ENCODE assay signal across 7 mouse cellular contexts in the genomic region with DNA sequence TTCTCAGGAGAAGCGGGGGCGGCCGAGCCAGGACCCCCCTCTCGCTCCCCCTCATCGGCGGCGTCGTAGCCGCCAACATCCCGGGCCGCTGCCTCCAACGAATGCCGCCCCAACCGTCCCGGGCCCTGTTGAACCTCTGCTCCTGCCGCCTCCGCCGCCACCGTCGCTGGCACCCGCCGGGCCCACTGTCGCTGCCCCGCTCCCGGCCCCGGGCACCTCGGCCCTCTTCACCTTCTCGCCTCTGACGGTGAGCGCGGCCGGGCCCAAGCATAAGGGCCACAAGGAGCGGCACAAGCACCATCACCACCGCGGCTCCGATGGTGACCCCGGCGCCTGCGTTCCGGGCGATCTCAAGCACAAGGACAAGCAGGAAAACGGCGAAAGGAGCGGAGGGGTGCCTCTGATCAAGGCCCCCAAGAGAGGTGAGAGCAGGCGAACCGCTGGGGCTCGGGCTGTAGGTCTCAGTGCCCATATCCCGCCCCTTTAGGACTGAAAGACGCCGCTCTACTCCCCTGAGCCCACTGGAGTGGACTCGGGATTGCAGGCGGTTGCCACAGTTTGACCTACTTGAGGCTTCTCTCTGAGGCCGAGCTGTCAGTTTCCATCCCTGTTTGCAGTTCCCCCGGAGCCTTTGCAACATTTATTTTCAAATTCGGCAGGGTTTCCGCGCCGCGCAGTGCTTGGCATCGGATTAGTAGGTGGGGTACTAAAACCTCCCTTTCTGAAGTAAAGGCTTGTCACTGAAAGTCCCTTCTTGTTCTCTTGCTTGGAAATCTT. TPM values are rescaled to one million over a fixed set of nuclear protein-coding genes. Genes with fewer than 3 reads are reported as not detected.
DNase-seq lines count a peak whose midpoint lies in the region; ATAC-seq lines count a peak whose summit lies in the region.

No protein-coding gene starts in this region.

- H3K4me3 ChIP-seq in embryonic facial prominence, embryonic 15.5 days (replicated peaks), result peak overlapping the region; percentile 96
- peak overlapping the region; percentile 99 for H3K4me3 ChIP-seq in heart, embryonic 14.5 days (ENCODE audit: control insufficient read depth in 1 of 2, insufficient read depth in 1 of 2, low read depth in 1 of 2, low read length in 2 of 2)
- peak overlapping the region; percentile 92 for H3K4me3 ChIP-seq in lung, embryonic 15.5 days

- peak overlapping the region; percentile 75 for H3K4me2 ChIP-seq in embryonic facial prominence, embryonic 15.5 days (replicated peaks)
- peak overlapping the region; percentile 71 for H3K4me2 ChIP-seq in heart, embryonic 14.5 days (ENCODE audit: low read length)
- H3K4me2 ChIP-seq in lung, embryonic 15.5 days, result peak overlapping the region; percentile 67

- peak; percentile 44 for DNase-seq in ES-CJ7 (ENCODE audit: low read depth, low spot score)
- peak; percentile 34 for DNase-seq in T-cell, adult 2 months (ENCODE audit: low spot score)
- peak; percentile 57 to 76 for DNase-seq in kidney, postnatal 4 days
- peak; percentile 49 for DNase-seq in ovary, postnatal 10 days (ENCODE audit: low spot score)

- H3K27ac ChIP-seq in embryonic facial prominence, embryonic 15.5 days (replicated peaks), result peak overlapping the region; percentile 91
- peak overlapping the region; percentile 83 to 94 for H3K27ac ChIP-seq in heart, embryonic 14.5 days (replicated peaks in 1 of 2; ENCODE audit: control insufficient read depth in 1 of 2, insufficient read depth in 1 of 2, low read depth in 2 of 2, low read length in 2 of 2)
- H3K27ac ChIP-seq in lung, embryonic 15.5 days, result peak overlapping the region; percentile 91

- H3K9me3 ChIP-seq in embryonic facial prominence, embryonic 15.5 days (replicated peaks), result no peaks in the 10 kb centered on the region
- no peaks in the 10 kb centered on the region for H3K9me3 ChIP-seq in heart, embryonic 14.5 days (ENCODE audit: control insufficient read depth, low read length)
- no peaks in the 10 kb centered on the region for H3K9me3 ChIP-seq in lung, embryonic 15.5 days

- H3K36me3 ChIP-seq in embryonic facial prominence, embryonic 15.5 days, result no peaks in the 10 kb centered on the region
- H3K36me3 ChIP-seq in heart, embryonic 14.5 days (ENCODE audit: control insufficient read depth, insufficient read depth, low read length), result no peaks in the 10 kb centered on the region; the same call in 1 of the 2 replicates
- H3K36me3 ChIP-seq in lung, embryonic 15.5 days, result no peaks in the 10 kb centered on the region

- peaks cover 10% of the 10 kb centered on the region for H3K4me1 ChIP-seq in embryonic facial prominence, embryonic 15.5 days
- H3K4me1 ChIP-seq in heart, embryonic 14.5 days (ENCODE audit: control insufficient read depth in 2 of 2, insufficient read depth in 2 of 2, low read length in 2 of 2), result peaks cover 0 to 11% of the 10 kb centered on the region in 2 experiments; a peak in 2 of 4 replicates
- peaks cover 12% of the 10 kb centered on the region for H3K4me1 ChIP-seq in lung, embryonic 15.5 days

- peak overlapping the region; percentile 90 for H3K9ac ChIP-seq in embryonic facial prominence, embryonic 15.5 days
- H3K9ac ChIP-seq in heart, embryonic 14.5 days (ENCODE audit: low read length), result peak overlapping the region; percentile 97
- H3K9ac ChIP-seq in lung, embryonic 15.5 days, result peak overlapping the region; percentile 91

- under 1% methylated on average over 60 of the region's 60 CpGs for WGBS in embryonic facial prominence, embryonic 15.5 days
- WGBS in heart, embryonic 14.5 days, result under 1% methylated on average over 60 of the region's 60 CpGs
- under 1% methylated on average over 45 of the region's 60 CpGs for whole genome bisulfite sequencing in lung, embryonic 15.5 days

- ATAC-seq in embryonic facial prominence, embryonic 15.5 days (ENCODE audit: insufficient number of reproducible peaks, low FRiP score, low TSS enrichment, low read depth), result peak; percentile 32; the same call in 1 of the 2 replicates
- peak; percentile 44 for ATAC-seq in heart, embryonic 14.5 days (ENCODE audit: insufficient number of reproducible peaks, insufficient read depth, low FRiP score, low read depth)
- peak; percentile 53 for ATAC-seq in lung, embryonic 15.5 days (ENCODE audit: borderline replicate concordance, extremely low read depth, low FRiP score, low TSS enrichment)

- no peaks in the 10 kb centered on the region for H3K27me3 ChIP-seq in embryonic facial prominence, embryonic 15.5 days
- no peaks in the 10 kb centered on the region for H3K27me3 ChIP-seq in heart, embryonic 14.5 days (ENCODE audit: control insufficient read depth, insufficient read depth, low read length)
- no peaks in the 10 kb centered on the region for H3K27me3 ChIP-seq in lung, embryonic 15.5 days

RNA-seq across cellular contexts. Expression of a gene that starts 1.0 kb away (rescaled TPM):
- 11.6 and 12.3 TPM in 2 replicates for polyA plus RNA-seq in embryonic facial prominence, embryonic 15.5 days (2015; fragmentation: Nextera tagmentation; extraction: Ambion mirVana)
- 6.8 and 7.0 TPM in 2 replicates for polyA plus RNA-seq in heart, embryonic 14.5 days (2014; fragmentation: Nextera tagmentation; extraction: Ambion mirVana)
- 10.1 and 10.2 TPM in 2 replicates for polyA plus RNA-seq in lung, embryonic 15.5 days (2015; fragmentation: Nextera tagmentation; extraction: Ambion mirVana)

RNA-seq across cellular contexts. Expression of a gene that starts 53.0 kb away (rescaled TPM):
- polyA plus RNA-seq in embryonic facial prominence, embryonic 15.5 days (2015; fragmentation: Nextera tagmentation; extraction: Ambion mirVana), result 36.0 and 37.5 TPM in 2 replicates
- 16.5 and 17.6 TPM in 2 replicates for polyA plus RNA-seq in heart, embryonic 14.5 days (2014; fragmentation: Nextera tagmentation; extraction: Ambion mirVana)
- 25.0 and 29.2 TPM in 2 replicates for polyA plus RNA-seq in lung, embryonic 15.5 days (2015; fragmentation: Nextera tagmentation; extraction: Ambion mirVana)

RNA-seq across cellular contexts. Expression of a gene that starts 55.3 kb away (rescaled TPM):
- polyA plus RNA-seq in embryonic facial prominence, embryonic 15.5 days (2015; fragmentation: Nextera tagmentation; extraction: Ambion mirVana), result 1.3 and 1.8 TPM in 2 replicates
- 0.99 and 1.1 TPM in 2 replicates for polyA plus RNA-seq in heart, embryonic 14.5 days (2014; fragmentation: Nextera tagmentation; extraction: Ambion mirVana)
- 1.0 and 2.5 TPM in 2 replicates for polyA plus RNA-seq in lung, embryonic 15.5 days (2015; fragmentation: Nextera tagmentation; extraction: Ambion mirVana)

Comparison
In these comparisons a context has a peak if more than half of its experiments do, and no peak if none do; other contexts are left out.
1. Peak in every context shown above with its lines: DNase-seq, ATAC-seq, H3K4me3 ChIP-seq and H3K27ac ChIP-seq.